Mouse (Mus musculus) embryonic fibroblast, embryonic 13.5 days (primary cell): ENCODE data around the gene Lmtk2. TPM values are rescaled to one million over a fixed set of nuclear protein-coding genes. Genes with fewer than 3 reads are reported as not detected.

ENCODE experiments used
- H3K27ac ChIP-seq: 2 replicates; pipeline ENCODE4 v1.5.1; 2012; ENCODE audit warnings: low read length, control low read depth, inconsistent platforms; ENCODE audit not compliant: insufficient read depth
- H3K4me1 ChIP-seq: 2 replicates; pipeline ENCODE4 v1.6.1; 2011; ENCODE audit warnings: low read length; ENCODE audit not compliant: control insufficient read depth, insufficient read depth
- H3K4me3 ChIP-seq: 2 replicates; pipeline ENCODE4 v1.5.1; 2011; ENCODE audit warnings: mild to moderate bottlenecking, control low read depth, low read length; ENCODE audit not compliant: insufficient read depth
- CTCF ChIP-seq: IDR thresholded peaks from 2 replicates; pipeline ENCODE4 v1.5.1; 2011; ENCODE audit warnings: mild to moderate bottlenecking, control low read depth, low read length, moderate library complexity, borderline replicate concordance; ENCODE audit not compliant: insufficient read depth
- POLR2A ChIP-seq: IDR thresholded peaks from 2 replicates; pipeline ENCODE4 v1.6.1; 2011; ENCODE audit warnings: low read depth, mild to moderate bottlenecking, control low read depth, low read length, moderate library complexity
- polyA plus RNA-seq: library from polyadenylated mRNA; stranded (reverse); fragments of >200 nt; gene quantifications from 2 replicates; pipeline ENCODE4 v1.2.4, GENCODE M21; 2011; ENCODE audit warnings: low read depth; ENCODE audit not compliant: missing spikeins, insufficient read length

Gene Lmtk2
- polyA plus RNA-seq, 1 experiment: 10.4 TPM

DNA sequence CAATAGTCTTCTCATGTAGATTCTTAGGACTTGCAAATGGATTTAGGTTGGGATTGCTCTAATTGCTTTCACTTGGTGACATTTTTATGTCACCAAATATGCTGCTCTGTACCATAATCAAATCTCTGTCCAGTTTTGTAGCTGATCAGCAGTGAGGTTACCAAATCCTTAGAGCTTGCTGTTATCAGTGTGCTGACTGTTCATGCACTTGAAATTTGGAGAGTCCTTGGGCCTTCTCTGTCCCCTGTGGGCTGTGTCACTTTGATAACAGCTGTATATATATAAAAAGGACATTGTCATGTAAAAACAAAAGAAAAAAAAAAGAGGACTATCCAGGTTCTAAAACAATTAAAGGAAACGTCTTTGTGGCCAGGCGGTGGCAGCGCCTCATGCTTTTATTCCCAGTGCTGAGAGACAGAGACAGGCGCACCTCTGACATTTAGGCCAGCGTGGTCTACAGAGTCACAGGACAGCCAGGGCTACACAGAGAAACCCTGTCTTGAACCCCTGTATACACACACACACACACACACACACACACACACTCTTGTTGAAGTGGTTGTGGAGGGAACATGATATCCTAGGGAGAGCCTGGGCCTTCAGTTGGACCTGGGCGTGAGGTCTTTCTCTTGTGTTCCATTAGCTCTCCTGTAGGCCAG lies 5.4 kb downstream of the Lmtk2 start:
- TF ChIP-seq CTCF: no peak
- TF ChIP-seq POLR2A: no peak
- no peak overlapping the region for H3K4me3 ChIP-seq

DNA sequence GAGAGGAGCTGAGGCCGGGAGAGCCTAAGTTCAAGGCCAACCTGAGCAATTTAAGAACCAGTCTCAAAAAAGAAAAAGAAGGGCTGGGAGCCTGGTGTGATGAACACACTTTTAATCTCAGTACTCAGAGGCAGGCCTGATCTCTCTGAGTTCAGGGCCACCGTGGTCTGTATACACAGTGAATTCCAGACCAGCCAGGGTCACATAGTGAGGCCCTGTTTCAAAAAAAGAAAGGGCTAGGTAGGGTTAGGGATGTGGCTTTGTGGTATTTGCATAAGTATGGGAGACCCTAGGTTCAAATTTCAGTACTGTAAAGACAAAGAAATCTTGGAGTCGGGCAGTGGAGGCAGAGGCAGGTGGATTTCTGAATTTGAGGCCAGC lies 5.9 kb downstream of the Lmtk2 start:
- Histone ChIP-seq H3K27ac (no peak overlapping the region), H3K4me3 (no peak overlapping the region), H3K4me1 (no peaks in the 10 kb centered on the region; the same call in 1 of the 2 replicates)
- TF ChIP-seq CTCF (no peak), POLR2A (no peak)

More for the DNA sequence above, 5.4 kb downstream of the Lmtk2 start:
- H3K27ac ChIP-seq: no peak overlapping the region
- no peaks in the 10 kb centered on the region; the same call in 1 of the 2 replicates for H3K4me1 ChIP-seq

DNA sequence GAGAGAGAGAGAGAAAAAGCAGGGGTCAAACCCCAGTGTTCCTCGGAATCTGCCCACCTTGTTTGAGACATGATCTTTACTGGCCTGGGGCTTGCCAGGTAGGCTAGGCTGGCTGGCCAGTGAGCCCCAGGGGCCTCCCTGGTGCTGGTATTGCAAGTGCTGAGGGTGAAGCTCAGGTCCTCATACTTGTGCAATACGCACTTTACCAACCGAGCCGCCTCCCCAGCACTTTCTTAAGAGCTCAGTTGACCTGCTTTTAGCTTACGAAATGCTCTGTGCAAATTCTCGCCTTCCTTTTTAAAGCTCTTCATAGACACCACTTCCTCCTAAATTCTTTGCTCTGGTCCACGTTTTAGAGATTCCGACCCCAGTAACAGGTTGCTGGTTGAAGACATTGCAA lies 9.0 kb downstream of the Lmtk2 start:
- no peaks in the 10 kb centered on the region for H3K4me1 ChIP-seq
- H3K4me3 ChIP-seq: no peak overlapping the region
- H3K27ac ChIP-seq: no peak overlapping the region
- TF ChIP-seq POLR2A (no peak), CTCF (no peak)

DNA sequence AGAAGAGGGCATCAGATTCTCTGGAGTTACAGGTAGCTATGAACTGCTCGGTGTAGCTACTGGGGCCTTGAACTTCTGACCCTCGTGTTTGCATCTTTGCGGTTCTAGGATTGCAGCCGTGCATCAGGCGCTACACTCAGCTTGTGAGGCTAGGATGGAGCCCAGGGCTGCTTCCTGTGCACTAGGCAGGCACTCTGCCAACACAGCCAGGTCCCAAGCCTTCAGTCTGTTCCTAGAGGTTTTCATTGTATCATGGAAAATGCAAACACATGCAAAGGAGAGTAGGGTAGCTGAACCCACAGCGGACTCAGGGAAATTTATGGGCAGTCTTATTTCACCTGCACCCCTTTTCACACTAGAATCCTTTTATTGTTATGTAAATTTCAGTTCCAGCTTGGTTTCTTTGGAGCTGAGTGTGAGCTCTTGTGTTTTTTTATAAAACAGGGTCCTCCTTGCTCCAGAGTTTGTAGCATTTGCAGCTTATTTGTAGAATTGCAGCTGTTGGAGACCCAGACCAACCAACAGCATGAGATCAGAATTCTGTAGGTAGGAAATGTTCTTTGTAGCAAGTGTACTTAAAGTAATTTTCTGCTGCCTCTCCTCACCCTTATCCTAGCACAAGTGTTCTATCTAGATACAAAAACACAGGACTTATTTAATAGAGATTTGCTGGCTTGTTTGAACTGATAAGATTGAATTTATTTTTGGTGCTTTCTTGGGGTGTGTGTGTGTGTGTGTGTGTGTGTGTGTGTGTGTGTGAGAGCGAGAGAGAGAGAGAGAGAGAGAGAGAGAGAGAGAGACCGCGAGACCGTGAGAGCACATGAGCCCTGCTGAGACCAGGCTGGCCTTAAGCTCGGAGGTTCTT lies 12.6 kb downstream of the Lmtk2 start:
- Histone ChIP-seq H3K27ac (no peak overlapping the region), H3K4me1 (no peaks in the 10 kb centered on the region), H3K4me3 (no peak overlapping the region)
- TF ChIP-seq CTCF (no peak), POLR2A (no peak)

DNA sequence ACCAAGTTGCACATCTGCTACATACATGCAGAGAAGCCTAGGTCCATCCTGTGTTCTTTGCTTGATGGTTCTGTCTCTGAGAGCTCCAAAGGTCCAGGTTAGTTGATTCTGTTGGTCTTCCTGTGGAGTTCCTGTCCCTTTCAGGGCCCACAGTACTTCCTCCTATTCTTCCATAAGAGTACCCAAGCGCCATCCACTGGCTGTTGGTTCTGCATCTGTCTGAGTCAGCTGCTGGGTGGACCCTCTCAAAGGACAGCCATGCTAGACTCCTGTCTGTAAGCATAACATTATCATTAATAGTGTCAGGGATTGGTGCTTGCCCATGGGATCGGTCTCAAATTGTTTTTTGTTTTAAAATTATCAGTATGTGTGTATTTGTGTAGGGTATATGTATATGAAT lies 13.8 kb downstream of the Lmtk2 start:
- no peak for TF ChIP-seq CTCF
- TF ChIP-seq POLR2A: no peak
- Histone ChIP-seq H3K4me3 (no peak overlapping the region), H3K27ac (no peak overlapping the region), H3K4me1 (no peaks in the 10 kb centered on the region)

DNA sequence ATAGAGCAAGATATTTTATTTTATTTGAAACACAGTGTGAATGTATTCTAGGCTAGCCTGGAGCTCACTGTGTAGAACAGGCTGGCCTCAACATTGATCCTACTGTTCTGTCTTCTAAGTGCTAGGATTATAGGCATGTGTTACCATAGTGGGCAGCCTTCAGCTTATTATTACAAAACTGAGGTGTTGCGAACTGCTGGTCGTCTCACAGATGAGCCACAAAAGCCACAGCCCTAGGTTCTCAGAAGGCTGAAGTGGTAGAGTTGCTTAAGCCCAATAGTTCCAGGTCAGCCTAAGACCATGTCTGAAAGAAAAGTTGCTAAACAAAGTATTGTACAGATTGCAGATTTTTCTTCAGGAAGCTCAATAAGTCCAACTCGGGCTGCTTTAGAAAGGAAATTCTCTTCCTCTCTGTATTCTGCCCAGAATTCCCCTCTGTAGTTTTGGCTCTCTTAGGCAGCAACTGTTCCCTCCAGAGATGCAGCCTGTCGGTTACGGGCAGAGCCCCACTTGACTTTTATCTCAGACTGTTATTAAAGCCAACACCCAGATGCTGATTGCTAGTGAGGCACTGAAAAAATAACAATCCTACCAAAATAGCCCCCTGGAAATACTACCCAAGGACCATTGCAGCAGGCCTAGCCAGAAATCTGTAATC lies 14.9 kb downstream of the Lmtk2 start:
- Histone ChIP-seq H3K4me3 (no peak overlapping the region), H3K27ac (no peak overlapping the region), H3K4me1 (no peaks in the 10 kb centered on the region)
- TF ChIP-seq CTCF (no peak), POLR2A (no peak)

DNA sequence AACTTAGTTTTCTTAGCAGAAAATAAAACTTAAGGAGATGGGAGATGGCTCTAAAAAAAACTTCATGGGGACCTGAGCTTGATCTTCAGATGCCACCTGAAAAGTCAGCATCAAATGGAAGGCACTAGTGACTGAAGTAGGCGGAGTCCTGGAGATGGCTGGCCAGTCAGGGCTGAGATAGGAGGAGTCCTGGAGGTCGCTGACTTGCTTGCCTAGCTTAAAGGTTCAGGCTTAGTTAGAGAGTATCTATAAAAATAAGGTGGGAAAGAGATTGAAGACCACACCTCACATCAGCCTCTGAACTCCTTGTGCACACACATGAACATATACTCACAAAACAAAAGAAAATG lies 15.4 kb downstream of the Lmtk2 start:
- TF ChIP-seq POLR2A: no peak
- no peak for TF ChIP-seq CTCF
- H3K27ac ChIP-seq: no peak overlapping the region
- H3K4me1 ChIP-seq: no peaks in the 10 kb centered on the region
- no peak overlapping the region for H3K4me3 ChIP-seq

DNA sequence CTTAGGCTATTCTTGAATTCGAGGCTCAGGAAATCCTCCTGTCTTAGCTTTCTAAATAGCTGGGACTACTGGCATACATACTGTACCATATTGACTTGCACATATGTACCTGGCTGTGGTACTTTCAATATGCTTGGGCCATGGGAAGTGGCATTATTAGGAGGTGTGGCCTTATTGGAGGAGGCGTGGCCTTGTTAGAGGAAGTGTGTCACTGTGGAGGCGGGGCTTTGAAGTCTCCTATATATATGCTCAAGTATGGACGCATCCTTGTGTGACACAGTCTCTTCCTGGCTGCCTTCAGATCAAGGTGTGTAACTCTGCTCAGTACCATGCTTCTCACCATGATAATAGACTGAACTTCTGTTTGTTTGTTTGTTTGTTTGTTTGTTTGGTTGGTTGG lies 18.0 kb downstream of the Lmtk2 start:
- TF ChIP-seq POLR2A (no peak), CTCF (no peak)
- no peak overlapping the region for H3K27ac ChIP-seq
- no peak overlapping the region for H3K4me3 ChIP-seq
- no peaks in the 10 kb centered on the region for H3K4me1 ChIP-seq

DNA sequence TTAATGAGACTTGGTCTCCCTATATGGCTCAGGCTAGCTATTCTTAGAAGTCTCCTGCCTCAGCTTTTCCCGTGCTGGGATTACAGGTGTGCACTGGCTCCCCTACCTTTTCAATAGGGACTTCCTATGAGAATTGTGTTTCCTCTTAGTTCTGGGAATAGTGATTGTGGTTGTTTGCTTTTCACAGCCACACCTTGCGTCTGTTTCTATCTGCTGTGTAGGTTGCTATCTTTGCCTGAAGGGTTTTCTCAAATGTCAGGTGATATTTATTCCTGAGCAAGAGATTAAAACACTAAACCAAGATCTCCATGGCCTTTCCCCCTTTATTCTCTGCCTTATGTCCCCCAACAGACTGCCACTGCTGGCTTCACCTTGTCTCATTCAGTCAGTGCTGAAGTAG lies 19.1 kb downstream of the Lmtk2 start:
- Histone ChIP-seq H3K4me1 (no peaks in the 10 kb centered on the region), H3K27ac (no peak overlapping the region), H3K4me3 (no peak overlapping the region)
- TF ChIP-seq CTCF (no peak), POLR2A (no peak)

DNA sequence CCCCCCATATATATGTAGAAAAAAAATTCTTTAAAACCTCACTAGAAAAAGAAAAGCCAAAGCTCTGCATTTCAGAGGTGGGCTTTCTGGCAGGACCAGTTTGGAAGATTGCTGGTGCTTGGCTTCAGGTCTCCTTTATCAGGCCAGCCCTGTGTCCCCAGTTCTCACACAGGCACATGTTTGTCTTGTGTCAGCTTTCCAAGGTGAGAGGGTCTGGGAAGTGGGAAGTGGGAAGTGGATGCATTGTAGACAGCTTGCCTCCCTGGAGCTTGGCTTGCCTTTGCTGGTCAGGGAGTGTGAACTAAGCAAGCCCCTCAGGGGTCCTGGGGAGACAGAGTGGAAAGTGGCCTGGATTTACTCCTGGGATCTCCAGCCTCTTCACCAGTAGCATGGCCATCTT lies 21.3 kb downstream of the Lmtk2 start:
- no peak overlapping the region for H3K27ac ChIP-seq
- H3K4me1 ChIP-seq: peaks cover 13% of the 10 kb centered on the region
- H3K4me3 ChIP-seq: no peak overlapping the region
- no peak for TF ChIP-seq POLR2A
- no peak for TF ChIP-seq CTCF
